Mouse (Mus musculus) Patski (cell line): ENCODE results near the gene S100a11. TPM values are rescaled to one million over a fixed set of nuclear protein-coding genes. Genes with fewer than 3 reads are reported as not detected.
A peak's percentile ranks its signal among the peaks of the same experiment; 100 is the strongest.
"Not testable (repeated sequence)": the region's sequence is repeated elsewhere in the genome, so short reads cannot be mapped to it uniquely, and the experiment has no call there.

Source experiments
- ATAC-seq: fragments of 100-300 bp; one replicate; pipeline ENCODE4 v1.8.0; 2021
- CTCF ChIA-PET: fragments of 350-600 bp; sonication (Branson Sonifier 250); formaldehyde crosslinking; loops from one replicate; lab custom pipeline; 2022; ENCODE audit warnings: inconsistent platforms; lab: Charles Lee
- POLR2A ChIA-PET: fragments of 350-600 bp; sonication (Branson Sonifier 250); formaldehyde crosslinking; loops from one replicate; lab custom pipeline; 2022; ENCODE audit warnings: antibody characterized with exemption, inconsistent platforms; lab: Charles Lee
- DNase-seq: peaks from one replicate; pipeline ENCODE4 v3.0.0-alpha.2; 2011; ENCODE audit warnings: low read depth, low spot score
- H3K27me3 ChIP-seq: fragments of 371-371 bp; one replicate; pipeline ENCODE4 v1.5.1; 2021
- CTCF ChIP-seq: fragments of 100-300 bp; IDR thresholded peaks from one replicate; pipeline ENCODE4 v1.5.1; 2021
- in situ Hi-C: fragments of 300-500 bp; cut with MboI; formaldehyde crosslinking; loops from 3 replicates; pipeline ENCODE4 v1.11.1; 2018; ENCODE audit warnings: low pct_unique_long_range_greater_than_20kb, mixed read lengths
- polyA plus RNA-seq: library from polyadenylated mRNA; unstranded; gene quantifications from one replicate; pipeline ENCODE4 v1.2.3, GENCODE M21; 2021

Gene S100a11
- polyA plus RNA-seq, 1 experiment from 2014 or later, result 3,178 TPM

DNA sequence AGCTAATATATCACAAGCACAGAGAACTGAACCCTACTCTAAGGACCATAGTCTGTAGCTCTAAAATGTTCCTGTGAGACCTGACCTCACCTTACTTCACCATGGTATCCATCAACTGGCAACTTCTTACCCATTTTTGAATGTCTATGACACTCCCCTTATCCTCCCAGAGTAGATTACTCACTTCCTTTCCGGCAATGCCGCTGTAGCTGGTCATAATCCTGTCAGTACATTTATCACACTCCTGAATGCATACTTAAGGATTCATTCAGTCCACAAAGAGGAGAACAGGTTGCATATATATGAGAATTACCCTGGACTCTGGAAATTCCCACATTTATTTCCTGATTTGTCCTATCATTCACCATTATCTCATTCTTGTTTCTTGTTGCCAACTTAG lies 2.9 kb upstream of the S100a11 start:
- in situ Hi-C loops, result no loop called here
- DNase-seq (no peak), ATAC-seq (no peak)
- ChIA-PET CTCF (interaction anchor here (0.8 to 22.8 kb wide), 5 partner anchors 10 to 90 kb away, joined by 3 to 225 read pairs (median 4); no protein-coding TSS in a partner anchor), POLR2A (interaction anchor here (0.6 kb wide), 1 partner anchor 622 kb away, joined by 3 read pairs; no protein-coding TSS in a partner anchor)
- no peak for TF ChIP-seq CTCF
- H3K27me3 ChIP-seq, result no peaks in the 10 kb centered on the region

DNA sequence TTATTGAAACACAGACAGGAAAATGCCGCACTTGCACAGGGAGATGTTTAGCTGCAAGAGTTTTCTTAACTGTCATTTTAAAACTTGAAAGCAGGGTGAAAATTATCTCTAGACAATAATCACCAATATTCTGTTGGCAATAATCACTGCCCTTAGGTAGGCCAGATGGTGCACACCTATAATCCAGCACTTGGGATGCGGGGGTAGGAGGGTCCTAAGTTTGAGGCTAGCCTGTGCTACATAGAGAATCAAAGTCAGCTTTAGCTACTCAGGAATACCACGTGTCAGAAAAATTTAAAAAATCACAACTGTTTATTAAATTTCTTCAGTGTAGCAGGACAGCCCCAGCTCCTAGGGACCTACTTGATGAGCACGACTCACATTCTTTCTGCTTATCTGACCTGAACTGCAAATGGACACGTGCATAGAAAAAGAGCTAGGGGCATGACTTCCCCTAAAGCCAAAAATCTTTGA lies 395 bp upstream of the S100a11 start:
- ChIA-PET CTCF (interaction anchor here (1.0 to 22.8 kb wide), 11 partner anchors 9 to 159 kb away, joined by 3 to 225 read pairs (median 9); no protein-coding TSS in a partner anchor), POLR2A (interaction anchor here (0.6 to 1.3 kb wide), 4 partner anchors 9 to 80 kb away, joined by 3 to 4 read pairs (median 3); no protein-coding TSS in a partner anchor)
- no peaks in the 10 kb centered on the region for H3K27me3 ChIP-seq
- DNase-seq (no peak), ATAC-seq (no peak)
- in situ Hi-C loops, result no loop called here
- TF ChIP-seq CTCF, result no peak

DNA sequence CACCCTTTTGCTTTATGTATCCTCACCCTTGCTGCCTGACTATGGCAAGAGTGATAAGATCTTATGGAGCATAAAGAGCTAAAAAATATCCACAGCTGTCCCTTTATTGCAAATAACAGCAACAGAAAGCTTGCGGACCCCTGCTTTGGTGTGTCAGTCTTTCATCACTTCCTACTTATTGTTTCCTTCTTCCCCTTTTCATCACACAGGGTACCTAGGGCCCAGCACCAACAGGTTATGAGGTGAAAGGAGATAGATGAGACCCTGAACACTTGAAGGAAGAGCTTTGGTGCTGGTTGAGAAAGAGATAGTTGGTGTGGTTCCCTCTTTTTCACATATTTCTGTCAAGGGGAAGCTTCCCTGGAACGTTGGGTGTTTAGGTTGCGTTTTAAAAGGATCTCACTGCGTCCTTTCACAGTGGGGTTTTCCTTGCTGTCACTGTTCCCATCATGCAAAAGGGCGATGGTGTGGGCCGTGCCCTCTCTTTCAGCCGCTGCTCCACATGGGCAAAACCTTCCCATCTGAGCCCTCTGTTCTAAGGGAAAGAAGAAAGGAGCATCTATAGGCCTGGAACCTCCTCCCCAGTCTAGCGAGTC lies 1.3 kb downstream of the S100a11 start:
- no peak for TF ChIP-seq CTCF
- DNase-seq, result no peak
- POLR2A ChIA-PET, result interaction anchor here (0.7 to 1.5 kb wide), 6 partner anchors 15 to 77 kb away, joined by 3 to 7 read pairs (median 3); no protein-coding TSS in a partner anchor
- ATAC-seq, result no peak
- CTCF ChIA-PET, result interaction anchor here (0.8 to 22.8 kb wide), 15 partner anchors 10 to 160 kb away, joined by 3 to 225 read pairs (median 9); no protein-coding TSS in a partner anchor
- H3K27me3 ChIP-seq, result no peaks in the 10 kb centered on the region
- in situ Hi-C loops, result no loop called here

DNA sequence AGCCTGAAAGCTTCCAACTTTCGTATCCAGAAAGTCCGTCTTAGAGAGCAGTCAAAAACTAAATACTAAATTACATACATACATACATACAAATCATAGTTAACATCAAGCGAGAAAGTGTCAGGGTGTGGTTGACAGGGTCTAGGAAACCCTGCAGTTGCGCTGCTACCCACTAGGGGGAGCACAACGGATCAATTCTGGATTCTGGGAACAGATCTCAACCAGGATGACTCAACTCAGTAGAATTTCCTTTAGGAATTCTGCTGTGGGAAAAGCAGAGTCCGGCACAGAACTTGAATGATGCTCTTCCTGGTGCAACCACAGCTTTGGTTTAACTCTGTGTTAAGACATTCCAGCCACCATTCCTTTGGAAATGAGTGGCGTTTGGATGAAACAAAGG lies 2.3 kb downstream of the S100a11 start:
- ChIA-PET CTCF (interaction anchor here (0.9 to 22.8 kb wide), 18 partner anchors 8 to 161 kb away, joined by 3 to 225 read pairs (median 6); partner anchors contain the start of gene S100a10), POLR2A (interaction anchor here (1.0 kb wide), 1 partner anchor 56 kb away, joined by 3 read pairs; no protein-coding TSS in a partner anchor)
- DNase-seq (peak; percentile 88), ATAC-seq (peak; percentile 40)
- H3K27me3 ChIP-seq, result no peaks in the 10 kb centered on the region
- peak; percentile 97 for TF ChIP-seq CTCF
- in situ Hi-C loops, result no loop called here

DNA sequence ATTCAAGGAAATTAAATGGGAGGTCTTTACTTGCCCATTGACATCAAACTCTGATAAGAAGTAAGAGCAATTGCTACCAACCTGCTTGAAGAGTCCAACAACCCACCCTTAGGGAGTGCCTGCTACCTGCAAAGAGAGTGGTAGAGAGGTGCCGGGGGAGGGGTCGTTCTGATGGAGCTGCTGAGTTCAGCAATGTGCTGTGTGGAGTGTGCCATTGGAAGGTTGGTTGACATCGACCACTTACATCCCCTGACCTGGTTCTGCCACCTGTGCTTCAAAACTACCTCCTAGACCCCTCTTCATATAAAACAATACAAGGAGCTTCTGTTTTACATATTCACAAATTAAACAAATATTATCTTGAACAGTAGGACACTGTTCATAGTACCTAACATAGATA lies 7.0 kb downstream of the S100a11 start:
- DNase-seq (no peak), ATAC-seq (no peak)
- TF ChIP-seq CTCF, result no peak
- POLR2A ChIA-PET, result no interaction called here
- CTCF ChIA-PET, result interaction anchor here (1.0 to 2.6 kb wide), 5 partner anchors 9 to 66 kb away, joined by 3 to 9 read pairs (median 6); no protein-coding TSS in a partner anchor
- in situ Hi-C loops, result no loop called here
- H3K27me3 ChIP-seq, result no peaks in the 10 kb centered on the region

DNA sequence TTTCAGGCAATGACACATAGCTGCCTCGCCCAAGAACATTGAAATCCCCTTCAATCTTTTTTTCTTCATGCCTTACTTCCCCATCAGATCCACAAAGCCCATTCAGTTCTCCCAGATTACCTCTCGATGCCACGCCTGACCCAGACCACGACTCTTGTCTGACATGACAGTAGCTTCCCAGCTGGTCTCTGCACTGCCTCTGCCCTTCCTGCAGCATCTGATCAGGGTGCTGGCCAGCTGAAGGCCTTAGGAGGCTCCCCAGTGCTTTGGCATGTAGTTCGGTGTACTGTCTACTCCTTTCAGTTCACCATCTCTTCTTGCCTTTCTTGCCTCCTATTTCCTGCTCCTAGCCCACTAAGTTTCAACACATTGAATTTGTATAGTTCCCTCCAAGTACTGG lies 8.5 kb downstream of the S100a11 start:
- no peak for DNase-seq
- TF ChIP-seq CTCF, result no peak
- in situ Hi-C loops, result no loop called here
- POLR2A ChIA-PET, result interaction anchor here (0.5 to 1.1 kb wide), 5 partner anchors 9 to 1410 kb away, joined by 3 read pairs; partner anchors contain the start of genes S100a10 and S100a11
- no peaks in the 10 kb centered on the region for H3K27me3 ChIP-seq
- ATAC-seq, result no peak
- CTCF ChIA-PET, result interaction anchor here (1.2 to 1.7 kb wide), 4 partner anchors 10 to 78 kb away, joined by 3 to 8 read pairs (median 6); no protein-coding TSS in a partner anchor

DNA sequence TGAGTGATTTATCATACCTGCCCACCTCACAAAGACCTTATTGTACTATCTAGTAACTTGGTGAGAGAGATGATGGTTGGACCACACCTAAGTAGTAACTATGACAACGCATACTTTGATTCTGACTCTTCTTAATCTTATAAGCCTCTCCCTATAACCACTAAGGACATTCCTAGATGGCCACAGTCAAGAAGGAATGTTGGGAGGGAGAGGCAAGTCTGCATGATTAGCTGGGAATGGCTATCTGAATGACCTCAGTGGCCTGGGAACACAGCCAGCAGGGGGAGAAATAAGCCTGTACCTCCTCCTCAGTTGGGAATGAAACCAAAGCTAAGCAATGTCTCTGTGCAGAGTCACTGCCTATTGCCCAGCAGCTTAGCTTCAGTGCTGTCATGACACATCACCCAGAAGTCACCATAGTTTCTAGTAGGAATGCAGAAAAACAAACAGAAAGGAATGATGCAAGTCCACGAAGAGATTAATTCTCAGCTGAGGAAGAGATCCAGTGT lies 16.8 kb downstream of the S100a11 start:
- TF ChIP-seq CTCF, result peak; percentile 52
- POLR2A ChIA-PET, result interaction anchor here (1.6 kb wide), 1 partner anchor 16 kb away, joined by 7 read pairs; no protein-coding TSS in a partner anchor
- DNase-seq, result peak; percentile 100
- no peaks in the 10 kb centered on the region for H3K27me3 ChIP-seq
- in situ Hi-C loops, result no loop called here
- peak; percentile 99 for ATAC-seq
- CTCF ChIA-PET, result interaction anchor here (0.7 to 25.5 kb wide), 10 partner anchors 10 to 70 kb away, joined by 3 to 811 read pairs (median 6); partner anchors contain the start of gene S100a10

DNA sequence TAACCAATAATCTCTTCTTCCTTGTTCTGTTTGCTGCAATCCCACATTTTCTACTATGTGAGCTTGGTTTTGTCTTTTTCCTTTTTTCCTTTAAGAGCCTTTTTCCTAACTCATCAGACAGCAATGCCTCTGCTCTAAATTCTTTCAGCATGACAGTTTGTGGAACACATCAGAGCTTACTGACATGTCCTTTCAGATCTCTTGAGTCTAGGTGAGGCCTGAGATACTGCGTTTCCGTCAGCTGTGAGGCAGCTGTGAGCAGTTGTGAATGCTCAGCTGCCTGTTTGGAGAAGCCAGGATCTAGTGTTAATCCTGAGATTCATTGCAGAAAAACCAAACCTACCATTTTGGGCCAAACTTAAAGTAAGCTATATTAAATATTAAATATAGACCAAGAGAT lies 18.2 kb downstream of the S100a11 start:
- POLR2A ChIA-PET, result interaction anchor here (1.3 kb wide), 2 partner anchors 17 to 18 kb away, joined by 3 to 7 read pairs; no protein-coding TSS in a partner anchor
- CTCF ChIA-PET, result interaction anchor here (1.1 to 25.5 kb wide), 9 partner anchors 8 to 69 kb away, joined by 3 to 811 read pairs (median 9); partner anchors contain the start of genes S100a10 and S100a11
- TF ChIP-seq CTCF, result no peak
- no peaks in the 10 kb centered on the region for H3K27me3 ChIP-seq
- DNase-seq (no peak), ATAC-seq (no peak)
- in situ Hi-C loops, result no loop called here

DNA sequence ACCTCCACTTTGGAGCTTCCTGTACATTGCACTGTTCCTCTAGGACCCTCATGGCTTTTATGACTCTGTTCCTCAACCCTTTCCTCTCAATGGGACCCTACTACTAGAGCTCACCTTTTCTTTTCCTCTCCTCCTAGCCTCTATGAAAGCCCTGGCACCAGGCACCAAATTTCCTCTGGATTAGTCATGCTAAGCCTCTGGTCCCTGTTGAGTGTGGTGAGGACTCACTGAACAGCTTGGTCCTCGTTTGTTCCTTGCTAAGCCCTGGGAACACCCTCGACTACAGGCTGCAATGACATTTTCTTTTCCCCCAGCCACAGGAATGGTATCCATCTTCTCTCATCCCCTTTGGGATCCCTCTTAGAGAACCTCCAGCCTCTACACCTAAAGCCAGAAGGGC lies 21.2 kb downstream of the S100a11 start:
- ChIA-PET POLR2A (interaction anchor here (1.5 kb wide), 1 partner anchor 15 kb away, joined by 4 read pairs; no protein-coding TSS in a partner anchor), CTCF (interaction anchor here (1.0 to 25.5 kb wide), 5 partner anchors 10 to 66 kb away, joined by 3 to 811 read pairs (median 8); partner anchors contain the start of gene S100a10)
- no peak for TF ChIP-seq CTCF
- ATAC-seq, result no peak
- in situ Hi-C loops, result no loop called here
- DNase-seq, result no peak
- H3K27me3 ChIP-seq, result no peaks in the 10 kb centered on the region

DNA sequence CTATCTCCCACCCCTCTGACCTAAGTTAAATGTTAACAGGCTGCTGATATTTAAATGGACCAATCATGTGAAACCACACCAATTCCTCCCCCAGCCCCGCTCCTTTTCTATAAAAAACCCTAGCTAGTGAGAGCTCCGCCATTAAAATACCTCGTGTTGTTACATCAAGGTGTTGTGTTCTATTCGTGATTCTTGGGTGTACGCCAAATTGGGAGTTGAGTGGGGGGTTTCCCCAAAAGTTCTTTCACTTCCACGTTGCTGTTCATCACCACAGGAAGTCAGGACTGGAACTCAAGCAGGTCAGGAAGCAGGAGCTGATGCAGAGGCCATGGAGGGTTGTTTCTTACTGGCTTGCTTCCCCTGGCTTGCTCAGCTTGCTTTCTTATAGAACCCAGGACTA lies 23.9 kb downstream of the S100a11 start:
- H3K27me3 ChIP-seq, ATAC-seq, in situ Hi-C loops, POLR2A ChIA-PET, DNase-seq: not testable (repeated sequence)
- CTCF ChIA-PET, result interaction anchor here (1.5 to 25.5 kb wide), 4 partner anchors 15 to 63 kb away, joined by 5 to 811 read pairs (median 22); no protein-coding TSS in a partner anchor
